Mouse (Mus musculus) intestine, embryonic 14.5 days (tissue): ENCODE measurements around the gene Lcor. TPM values are rescaled to one million over a fixed set of nuclear protein-coding genes. Genes with fewer than 3 reads are reported as not detected.

Experiments
- ATAC-seq: fragments of 200-750 bp; cut with Nextera tagmentation; replicated peaks from 2 replicates; pipeline ENCODE4 v1.8.0; 2017; ENCODE audit warnings: low read depth, moderate number of reproducible peaks, moderate TSS enrichment, moderate library complexity; ENCODE audit not compliant: low FRiP score, low TSS enrichment
- DNase-seq: peaks from one replicate; pipeline ENCODE4 v3.0.0-alpha.2; 2018; ENCODE audit warnings: low spot score
- H3K27ac ChIP-seq: fragments of 300-500 bp; sonication (generic); 2 replicates; pipeline ENCODE4 v1.5.1; 2014; ENCODE audit warnings: low read depth, mild to moderate bottlenecking, control low read depth
- H3K27me3 ChIP-seq: fragments of 300-500 bp; sonication (generic); replicated peaks from 2 replicates; pipeline ENCODE4 v1.6.1; 2014; ENCODE audit warnings: low read length, control low read depth; ENCODE audit not compliant: control insufficient read depth, insufficient read depth
- H3K36me3 ChIP-seq: fragments of 300-500 bp; sonication (generic); 2 replicates; pipeline ENCODE4 v1.6.1; 2014; ENCODE audit warnings: low read length, control low read depth; ENCODE audit not compliant: control insufficient read depth, insufficient read depth
- H3K4me1 ChIP-seq: fragments of 300-500 bp; sonication (generic); replicated peaks from 2 replicates; pipeline ENCODE4 v1.6.1; 2014; ENCODE audit warnings: low read length, control low read depth, mixed read lengths; ENCODE audit not compliant: control insufficient read depth, insufficient read depth
- H3K4me2 ChIP-seq: fragments of 300-500 bp; sonication (generic); 2 replicates; pipeline ENCODE4 v1.6.1; 2014; ENCODE audit warnings: low read length
- H3K4me3 ChIP-seq: fragments of 300-500 bp; sonication (generic); 2 replicates; pipeline ENCODE4 v1.5.1; 2014; ENCODE audit warnings: low read depth, low read length, control low read depth, mixed read lengths
- H3K9ac ChIP-seq: fragments of 300-500 bp; sonication (generic); 2 replicates; pipeline ENCODE4 v1.6.1; 2014; ENCODE audit warnings: mild to moderate bottlenecking, low read length
- H3K9me3 ChIP-seq: fragments of 300-500 bp; sonication (generic); 2 replicates; pipeline ENCODE4 v1.6.1; 2016; ENCODE audit warnings: low read length, control low read depth; ENCODE audit not compliant: control insufficient read depth
- WGBS: fragments of 180-500 bp; shearing (Covaris S2); extraction: QIAGEN DNeasy Blood & Tissue Kit; methylation state at CpG from one replicate; pipeline ENCODE4 v1.1.7; 2014; 5-methylcytosine and 5-hydroxymethylcytosine counted together
- microRNA-seq: library from miRNA; unstranded; fragments of <30 nt; microRNA quantifications from one replicate; pipeline ENCODE4, GENCODE M21; 2016
- polyA plus RNA-seq: library from polyadenylated mRNA; unstranded; fragments of >200 nt; fragmentation: Nextera tagmentation; extraction: Ambion mirVana; gene quantifications from 2 replicates; pipeline ENCODE4 v1.2.1, GENCODE M21; 2014

The Lcor gene
- polyA plus RNA-seq, 1 experiment from 2014 or later = 27.6 TPM

DNA sequence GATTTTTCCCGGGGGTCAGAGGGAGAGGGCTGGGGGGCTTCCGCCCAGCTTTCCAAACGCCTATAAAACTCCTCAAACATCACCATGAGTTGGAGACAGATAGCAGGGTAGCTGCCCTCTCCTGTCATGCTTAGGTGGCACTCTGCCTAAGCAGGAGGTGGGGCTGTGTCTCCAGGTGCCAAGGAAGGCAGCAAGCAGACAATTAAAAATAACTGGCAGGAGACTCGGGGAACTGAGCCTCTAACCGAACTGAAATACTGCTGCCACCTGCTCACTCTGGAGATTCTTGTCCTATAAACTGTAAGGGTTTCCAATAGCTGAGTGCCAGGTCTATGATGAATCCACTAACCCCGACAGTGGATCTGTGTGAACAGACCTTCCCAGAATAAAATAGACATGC is 129.2 kb downstream of the Lcor start:
- Histone ChIP-seq H3K27ac (no peak overlapping the region), H3K4me1 (0 out of 2 replicates have a peak, but pooled peaks cover 2% of the 10 kb centered on the region), H3K9ac (no peak overlapping the region), H3K4me2 (no peak overlapping the region), H3K9me3 (no peaks in the 10 kb centered on the region), H3K4me3 (no peak overlapping the region), H3K36me3 (no peaks in the 10 kb centered on the region), H3K27me3 (no peaks in the 10 kb centered on the region)
- 66% methylated on average over 6 of the region's 6 CpGs for WGBS
- DNase-seq = no peak
- ATAC-seq = no peak

Small RNA genes lying within 50 kb of the gene (microRNA-seq; reads per million reads assigned to microRNA genes)
- not detected for gene Mir8091

Other genes with a start within 250 kb of the Lcor start
- gene Tm9sf3, start 218.6 kb upstream of the Lcor start, polyA plus RNA-seq = 151 and 154 TPM in 2 replicates
- 4.9 and 6.9 TPM in 2 replicates for gene Pik3ap1, start 97.5 kb upstream of the Lcor start, polyA plus RNA-seq
- gene Gm340, start 99.7 kb downstream of the Lcor start, polyA plus RNA-seq = 4.3 and 4.8 TPM in 2 replicates